Mouse (Mus musculus) embryo, embryonic 10 days (tissue): ENCODE results near the gene Ctsk.
"Not testable (repeated sequence)": the region's sequence is repeated elsewhere in the genome, so short reads cannot be mapped to it uniquely, and the experiment has no call there.

Experiments
- DNase-seq: peaks from one replicate; pipeline ENCODE4 v3.0.0-alpha.2; 2015; ENCODE audit warnings: low spot score

The Ctsk gene

DNA sequence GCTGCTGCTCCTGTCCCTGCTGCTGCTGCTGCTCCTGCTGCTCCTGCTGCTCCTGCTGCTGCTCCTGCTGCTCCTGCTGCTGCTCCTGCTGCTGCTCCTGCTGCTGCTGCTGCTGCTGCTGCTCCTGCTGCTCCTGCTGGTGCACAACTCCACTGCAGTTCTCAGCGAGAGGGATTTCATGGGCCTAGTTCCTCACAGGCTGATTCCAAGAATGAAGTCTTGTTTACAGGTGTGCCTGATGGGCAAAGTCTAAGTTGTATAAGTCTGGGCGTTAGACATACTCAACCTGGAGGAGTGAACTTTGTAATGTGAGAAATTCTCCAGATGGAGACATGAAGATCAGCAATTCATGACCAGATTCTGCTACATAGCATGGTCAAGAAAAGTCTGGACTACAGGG, 25.6 kb downstream of the Ctsk start:
- no peak for DNase-seq

DNA sequence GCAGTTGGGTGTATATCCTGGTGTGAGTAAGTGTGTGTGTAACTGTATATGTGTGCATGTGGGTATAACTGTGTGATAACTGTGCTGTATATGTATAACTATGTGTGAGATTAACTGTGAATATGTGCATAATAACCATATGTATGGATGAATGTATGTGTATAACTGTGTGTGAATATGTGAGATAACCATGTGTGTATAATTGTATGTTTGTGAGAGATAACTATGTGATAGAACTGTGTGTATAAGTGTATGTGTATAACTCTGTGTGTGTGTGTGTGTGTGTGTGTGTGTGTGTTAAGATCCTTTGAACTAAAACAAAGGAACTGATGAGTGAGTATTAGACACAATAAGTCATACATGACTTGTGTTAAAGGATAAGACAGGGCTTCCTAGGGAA, 27.1 kb downstream of the Ctsk start:
- no peak for DNase-seq

DNA sequence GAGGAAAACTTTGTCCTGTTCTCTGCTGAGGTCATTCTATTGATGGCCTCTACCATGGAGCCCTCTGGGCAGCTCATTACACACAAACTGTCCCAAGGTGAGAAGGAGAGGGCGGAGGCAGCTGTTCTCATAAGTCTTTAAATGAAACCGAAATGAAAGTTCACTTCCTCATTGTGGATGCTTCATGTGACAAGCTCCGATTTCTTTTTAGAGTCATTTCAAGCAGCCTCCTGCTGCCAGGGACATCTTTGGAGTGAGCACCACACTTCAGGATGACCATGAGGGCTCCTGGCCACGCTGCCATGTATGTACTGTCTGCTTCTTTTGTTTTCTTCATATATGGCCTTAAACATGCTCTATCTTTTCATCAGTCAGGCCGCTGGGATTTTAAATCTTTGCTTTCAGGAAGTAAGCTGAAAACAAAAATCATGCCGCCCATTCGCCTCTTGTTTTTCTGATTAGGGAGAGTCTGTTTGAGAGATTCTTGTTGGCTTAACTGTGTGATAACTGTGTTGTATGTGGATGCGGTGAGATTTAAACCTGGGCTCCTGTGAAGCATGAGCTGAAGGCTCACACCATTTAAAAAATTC, 27.7 kb downstream of the Ctsk start, which contains the start of gene Ctss:
Ctss (plus strand) TSS at position 165 of the 590 bp plus-strand sequence.
- no peak for DNase-seq

DNA sequence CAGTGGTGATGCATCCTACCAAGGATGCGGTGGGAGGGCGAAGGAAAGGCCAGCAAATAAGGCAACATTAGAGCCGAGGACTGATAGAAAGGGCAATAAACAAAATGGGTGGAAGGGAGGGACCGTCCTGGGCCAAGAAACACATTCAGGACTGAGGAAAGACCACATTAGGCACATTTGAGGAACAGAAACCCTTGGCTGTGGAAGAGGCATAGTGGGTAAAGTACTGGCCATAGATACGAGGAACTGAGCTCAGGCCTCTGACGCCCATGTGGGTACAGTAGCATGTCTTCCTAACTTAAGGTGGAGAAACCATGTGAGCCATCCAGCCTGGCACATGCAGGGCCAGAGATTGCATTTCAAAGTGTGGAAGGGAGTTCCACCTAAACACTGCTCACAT, 30.8 kb downstream of the Ctsk start:
- DNase-seq, result no peak

DNA sequence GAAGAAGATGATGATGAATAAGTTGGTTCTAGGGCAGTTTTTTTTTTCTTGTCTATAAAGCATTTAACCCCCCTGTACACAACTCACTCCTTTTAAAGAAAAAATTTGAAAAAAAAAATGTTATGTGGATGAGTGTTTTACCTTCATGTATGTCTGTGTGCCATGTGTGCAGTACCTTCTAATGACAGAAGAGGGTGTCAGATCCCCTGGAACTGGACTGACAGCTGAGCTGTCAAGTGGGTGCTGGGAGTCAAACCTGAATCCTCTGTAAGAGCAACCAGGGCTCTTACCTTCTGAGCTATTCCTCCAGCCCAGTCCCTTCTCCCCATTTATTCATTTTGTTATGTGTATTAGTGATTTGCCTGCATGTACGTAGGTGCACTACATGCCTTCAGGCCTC, 32.0 kb downstream of the Ctsk start:
- no peak for DNase-seq

DNA sequence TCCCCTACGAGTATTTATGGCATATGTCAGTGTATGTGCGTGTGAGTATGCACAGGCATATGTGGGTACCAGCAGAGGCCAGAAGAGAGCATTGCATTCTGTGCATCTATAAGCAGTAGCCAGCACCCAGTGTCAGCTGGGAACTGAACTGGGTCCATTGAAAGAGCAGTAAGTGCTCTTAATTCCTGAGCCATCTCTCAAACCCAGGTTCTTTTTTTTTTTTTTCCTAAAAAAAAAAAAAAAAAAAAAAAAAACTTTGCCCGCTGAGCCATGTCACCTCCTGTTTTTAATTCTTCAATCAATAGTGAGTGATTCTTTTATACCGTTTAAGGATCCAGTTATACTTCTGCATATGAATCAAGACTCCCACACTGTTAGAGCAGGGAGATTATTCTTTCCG, 34.3 kb downstream of the Ctsk start:
- DNase-seq, result no peak

DNA sequence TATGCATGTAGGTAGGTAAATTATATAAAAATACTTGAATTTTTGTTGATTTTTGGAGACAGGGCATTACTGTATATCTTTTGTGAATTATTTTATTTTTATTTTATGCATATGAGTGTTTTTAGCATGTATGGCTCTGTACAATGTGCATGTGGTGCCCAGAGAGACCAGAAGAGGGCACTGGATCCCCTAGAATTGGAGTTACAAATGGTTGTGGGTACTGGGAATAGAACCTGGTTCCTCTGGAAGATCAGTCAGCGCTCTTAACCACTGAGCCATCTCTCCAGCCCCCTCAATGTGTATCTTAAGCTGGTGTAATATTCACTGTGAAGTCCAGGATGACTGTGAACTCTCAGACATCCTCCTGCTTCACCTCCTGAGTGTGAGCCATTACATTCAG, 35.9 kb downstream of the Ctsk start:
- no peak for DNase-seq

DNA sequence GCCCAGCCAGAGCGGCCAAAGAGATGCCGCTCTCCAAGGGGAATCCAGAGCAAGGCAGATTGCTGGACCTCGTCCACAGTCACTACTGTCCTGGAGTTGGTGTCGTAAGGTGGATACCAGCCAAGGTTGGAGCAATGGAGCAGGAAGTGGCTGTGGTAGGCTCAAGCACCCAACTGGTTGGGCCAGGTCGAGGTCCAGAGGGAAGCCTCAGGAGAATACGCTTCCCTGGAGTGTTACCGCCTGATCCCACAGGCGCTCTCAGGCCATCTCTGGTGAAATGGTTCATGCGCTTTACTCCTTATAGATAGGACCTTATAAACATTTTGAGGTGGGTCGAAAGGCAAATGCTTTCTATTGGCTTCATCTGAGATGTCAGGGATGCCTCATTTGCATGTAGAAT, 39.9 kb downstream of the Ctsk start:
- DNase-seq, result no peak

DNA sequence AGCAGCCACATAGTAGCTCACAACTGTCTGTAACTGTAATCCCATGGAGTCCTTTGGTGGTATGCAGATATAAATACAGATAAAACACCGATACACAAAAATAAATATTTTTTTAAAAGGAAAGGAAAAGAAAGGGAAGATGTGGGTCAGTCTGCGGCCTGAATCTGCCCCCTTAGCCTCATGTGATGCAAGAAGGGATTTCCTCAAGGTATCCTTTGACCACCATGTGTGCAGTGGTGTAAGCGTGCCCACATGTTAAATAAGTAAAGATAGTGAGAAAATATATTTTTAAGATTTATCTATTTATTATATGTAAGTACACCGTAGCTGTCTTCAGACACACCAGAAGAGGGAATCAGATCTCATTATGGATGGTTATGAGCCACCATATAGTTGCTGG, 40.8 kb downstream of the Ctsk start:
- no peak for DNase-seq

DNA sequence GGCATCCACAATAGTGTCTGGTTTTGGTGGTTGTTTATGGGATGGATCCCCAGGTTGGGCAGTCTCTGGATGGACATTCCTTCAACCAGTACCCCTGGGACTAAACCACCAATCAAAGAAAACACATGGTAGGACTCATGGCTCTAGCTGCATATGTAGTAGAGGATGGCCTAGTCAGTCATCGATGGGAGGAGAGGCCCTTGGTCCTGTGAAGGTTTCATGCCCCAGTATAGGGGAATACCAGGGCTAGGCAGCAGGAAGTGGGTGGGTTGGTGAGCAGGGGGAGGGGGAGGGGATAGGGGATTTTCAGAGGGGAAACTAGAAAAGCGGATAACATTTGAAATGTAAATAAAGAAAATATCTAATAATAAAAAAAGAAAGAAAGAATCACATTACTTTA, 42.1 kb downstream of the Ctsk start:
- DNase-seq, result not testable (repeated sequence)

DNA sequence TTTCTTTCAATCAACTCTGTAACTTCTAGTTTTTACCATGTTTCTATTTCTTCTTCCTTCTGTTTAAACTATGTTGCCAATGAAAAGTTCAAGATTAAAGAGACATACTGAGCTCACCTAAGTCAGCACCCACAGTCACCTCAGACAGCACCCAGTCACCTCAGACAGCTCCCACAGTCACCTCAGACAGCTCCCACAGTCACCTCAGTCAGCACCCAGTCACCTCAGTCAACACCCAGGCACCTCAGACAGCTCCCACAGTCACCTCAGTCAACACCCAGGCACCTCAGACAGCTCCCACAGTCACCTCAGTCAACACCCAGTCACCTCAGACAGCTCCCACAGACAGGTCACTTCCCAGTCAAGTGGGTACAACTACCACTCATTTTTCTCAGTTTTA, 43.1 kb downstream of the Ctsk start:
- DNase-seq, result no peak

DNA sequence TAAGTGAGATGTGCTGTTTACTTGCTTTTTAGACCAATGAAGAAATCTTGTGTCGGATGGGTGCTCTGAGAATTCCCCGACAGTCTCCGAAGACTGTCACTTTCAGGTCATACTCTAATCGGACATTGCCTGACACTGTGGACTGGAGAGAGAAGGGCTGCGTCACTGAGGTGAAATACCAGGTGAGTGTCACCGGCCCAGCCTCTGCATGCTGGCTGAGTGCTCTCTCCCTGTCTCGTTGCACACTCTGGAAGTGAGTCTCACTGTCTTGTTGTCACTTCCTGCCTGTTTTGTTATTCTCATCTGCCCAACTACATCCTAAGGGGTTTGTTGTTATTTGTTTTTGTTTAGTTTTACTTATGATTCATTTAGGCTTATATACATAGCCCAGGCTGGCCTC, 43.9 kb downstream of the Ctsk start:
- DNase-seq, result no peak

DNA sequence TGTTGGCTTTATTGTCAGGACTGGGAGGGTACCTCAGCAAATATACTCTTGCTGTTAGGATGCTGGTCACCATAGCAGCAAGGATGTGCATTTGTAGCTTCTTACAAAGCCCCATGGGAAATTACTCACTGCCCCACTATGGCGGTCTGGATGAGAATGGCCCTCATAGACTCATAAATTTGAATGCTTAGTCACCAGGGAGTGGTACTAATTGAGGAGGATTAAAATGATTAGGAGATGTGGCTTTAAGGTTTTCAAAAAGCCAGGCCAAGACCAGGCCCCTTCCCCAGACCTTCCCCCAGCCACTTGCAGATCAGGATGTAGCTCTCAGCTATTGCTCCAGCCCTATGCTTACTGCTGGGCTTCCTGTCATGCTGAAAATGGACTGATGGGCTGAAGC, 51.1 kb downstream of the Ctsk start:
- DNase-seq, result no peak

DNA sequence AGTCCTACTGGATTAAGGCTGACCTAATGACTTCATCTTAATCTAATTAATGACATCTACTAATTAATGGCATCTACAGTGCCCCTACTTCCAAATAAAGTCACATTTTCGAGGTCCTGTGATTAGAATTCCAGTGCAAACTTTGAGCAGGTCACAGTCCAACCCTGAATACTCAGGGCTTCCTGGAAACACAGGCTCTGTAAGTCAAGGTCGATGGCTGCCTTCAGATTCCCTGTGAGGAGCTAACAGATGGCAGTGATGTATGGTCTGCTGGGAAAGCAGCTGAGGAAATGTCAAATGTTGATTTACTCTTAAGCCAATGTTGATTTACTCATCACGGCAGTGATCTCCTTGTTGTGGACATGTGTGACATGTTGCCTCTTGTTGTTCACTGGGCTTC, 54.9 kb downstream of the Ctsk start:
- DNase-seq, result peak; percentile 7
